Mouse (Mus musculus): Measurements from ENCODE around the gene Stxbp4. TPM values are rescaled to one million over a fixed set of nuclear protein-coding genes. Genes with fewer than 3 reads are reported as not detected.

The Stxbp4 gene
- polyA plus RNA-seq, 1 experiment from 2014 or later, result 12.0 TPM

DNA sequence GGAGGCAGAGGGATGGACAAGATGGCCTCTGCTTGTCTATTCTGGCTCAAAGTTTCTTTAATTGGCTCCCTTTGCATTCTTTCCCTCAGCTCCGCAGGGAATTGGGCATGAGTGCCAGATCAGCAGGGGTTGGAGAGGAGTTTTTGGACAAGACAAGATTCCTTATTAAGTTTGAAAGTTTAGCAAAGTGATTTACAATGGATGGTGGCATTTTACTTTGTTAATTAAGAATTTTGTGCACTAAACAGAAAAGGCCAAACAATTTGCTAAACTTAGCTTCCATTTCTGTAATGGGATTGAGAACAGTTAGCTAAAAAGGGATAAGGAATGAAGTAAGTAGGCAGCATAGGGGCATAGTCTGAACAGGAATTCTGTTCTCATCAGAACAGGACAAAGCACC lies 142.9 kb downstream of the Stxbp4 start:
- Histone ChIP-seq H3K4me2 (no peak overlapping the region), H3K27me3 (replicated peaks) (no peaks in the 10 kb centered on the region), H3K36me3 (peaks cover 21% of the 10 kb centered on the region; the same call in 1 of the 2 replicates), H3K9me3 (no peaks in the 10 kb centered on the region), H3K27ac (replicated peaks) (no peak overlapping the region), H3K4me1 (peaks cover 17% of the 10 kb centered on the region), H3K9ac (no peak overlapping the region), H3K4me3 (no peak overlapping the region)
- 71% methylated on average over 1 of the region's 1 CpGs for WGBS
- ATAC-seq (ENCODE audit: extremely low read depth, insufficient number of reproducible peaks, low FRiP score, low TSS enrichment), result no peak

DNA sequence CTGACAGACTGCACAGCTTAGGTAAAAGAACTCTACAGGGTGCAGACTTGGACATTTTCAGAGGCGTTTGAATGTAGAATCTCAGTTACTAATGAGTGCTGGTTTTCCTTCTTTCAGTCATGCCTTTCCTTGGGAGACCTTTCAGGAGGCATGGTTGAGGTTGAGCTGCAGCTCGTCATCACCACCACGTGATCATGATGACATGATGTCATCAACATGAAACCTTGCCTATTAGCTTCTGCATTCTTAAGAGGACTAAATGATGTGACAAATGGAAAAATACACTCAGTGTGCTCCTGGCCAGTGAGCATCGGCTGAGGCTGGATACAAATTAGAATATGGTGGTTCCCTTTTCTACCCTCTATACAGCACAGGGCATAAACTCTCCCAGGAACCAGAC lies 145.4 kb downstream of the Stxbp4 start:
- ATAC-seq (ENCODE audit: extremely low read depth, insufficient number of reproducible peaks, low FRiP score, low TSS enrichment), result no peak
- H3K27me3 ChIP-seq (replicated peaks), result no peaks in the 10 kb centered on the region
- H3K4me2 ChIP-seq, result no peak overlapping the region
- no peak overlapping the region for H3K27ac ChIP-seq (replicated peaks)
- no peak overlapping the region for H3K4me3 ChIP-seq
- peaks cover 35% of the 10 kb centered on the region for H3K36me3 ChIP-seq
- no peak overlapping the region for H3K9ac ChIP-seq
- peaks cover 8% of the 10 kb centered on the region; the same call in 1 of the 2 replicates for H3K4me1 ChIP-seq
- WGBS, result 67% methylated on average over 4 of the region's 4 CpGs
- no peaks in the 10 kb centered on the region for H3K9me3 ChIP-seq

DNA sequence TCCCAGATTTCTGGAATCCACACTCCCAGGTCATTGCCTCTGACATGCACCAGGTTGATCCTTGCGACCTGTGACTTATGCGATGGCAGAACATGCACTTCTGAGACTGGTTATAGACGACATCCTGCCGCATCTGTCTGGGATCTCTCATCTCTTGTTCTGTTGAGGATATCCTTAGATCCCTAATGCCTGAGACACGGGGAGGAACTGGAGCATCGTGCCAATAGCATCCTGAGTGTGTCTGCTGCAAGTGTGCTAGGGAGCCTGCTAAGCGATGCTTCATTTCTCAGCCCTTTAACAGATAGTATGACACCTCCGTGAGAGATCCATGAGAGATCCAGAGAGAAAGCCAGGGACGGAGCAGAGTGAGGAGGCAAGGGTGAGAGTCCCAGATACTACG lies 148.7 kb downstream of the Stxbp4 start:
- H3K4me3 ChIP-seq, result no peak overlapping the region
- peaks cover 8% of the 10 kb centered on the region; the same call in 1 of the 2 replicates for H3K4me1 ChIP-seq
- H3K9me3 ChIP-seq, result no peaks in the 10 kb centered on the region
- H3K27me3 ChIP-seq (replicated peaks), result no peaks in the 10 kb centered on the region
- ATAC-seq (ENCODE audit: extremely low read depth, insufficient number of reproducible peaks, low FRiP score, low TSS enrichment), result no peak
- H3K36me3 ChIP-seq, result peaks cover 38% of the 10 kb centered on the region
- H3K4me2 ChIP-seq, result no peak overlapping the region
- H3K9ac ChIP-seq, result no peak overlapping the region
- no peak overlapping the region for H3K27ac ChIP-seq (replicated peaks)
- 90% methylated on average over 10 of the region's 10 CpGs for WGBS

DNA sequence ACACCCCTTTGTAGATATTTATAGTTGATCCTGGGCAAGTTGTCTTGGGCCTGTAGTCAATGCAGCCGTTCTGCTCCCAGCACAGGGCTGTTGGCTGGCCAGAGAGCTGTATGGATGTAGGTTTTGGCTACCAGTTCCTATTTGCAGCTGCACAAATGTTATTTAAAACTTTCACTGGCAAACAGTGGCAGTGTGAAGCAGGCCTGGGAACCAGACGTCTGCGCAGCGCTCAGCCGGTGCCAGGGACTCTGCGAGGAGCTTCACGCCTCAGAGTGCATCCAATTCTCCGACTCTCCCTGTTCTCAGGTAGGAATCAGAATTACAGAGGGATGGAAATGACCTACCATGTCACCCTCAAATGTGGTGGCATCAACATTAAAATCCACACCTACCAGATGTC lies 150.2 kb downstream of the Stxbp4 start:
- Histone ChIP-seq H3K9ac (no peak overlapping the region), H3K27ac (replicated peaks) (no peak overlapping the region), H3K36me3 (peaks cover 23% of the 10 kb centered on the region), H3K27me3 (replicated peaks) (no peaks in the 10 kb centered on the region), H3K4me3 (no peak overlapping the region), H3K9me3 (no peaks in the 10 kb centered on the region), H3K4me2 (no peak overlapping the region), H3K4me1 (peaks cover 6% of the 10 kb centered on the region; the same call in 1 of the 2 replicates)
- WGBS, result 88% methylated on average over 8 of the region's 8 CpGs
- ATAC-seq (ENCODE audit: extremely low read depth, insufficient number of reproducible peaks, low FRiP score, low TSS enrichment), result no peak

DNA sequence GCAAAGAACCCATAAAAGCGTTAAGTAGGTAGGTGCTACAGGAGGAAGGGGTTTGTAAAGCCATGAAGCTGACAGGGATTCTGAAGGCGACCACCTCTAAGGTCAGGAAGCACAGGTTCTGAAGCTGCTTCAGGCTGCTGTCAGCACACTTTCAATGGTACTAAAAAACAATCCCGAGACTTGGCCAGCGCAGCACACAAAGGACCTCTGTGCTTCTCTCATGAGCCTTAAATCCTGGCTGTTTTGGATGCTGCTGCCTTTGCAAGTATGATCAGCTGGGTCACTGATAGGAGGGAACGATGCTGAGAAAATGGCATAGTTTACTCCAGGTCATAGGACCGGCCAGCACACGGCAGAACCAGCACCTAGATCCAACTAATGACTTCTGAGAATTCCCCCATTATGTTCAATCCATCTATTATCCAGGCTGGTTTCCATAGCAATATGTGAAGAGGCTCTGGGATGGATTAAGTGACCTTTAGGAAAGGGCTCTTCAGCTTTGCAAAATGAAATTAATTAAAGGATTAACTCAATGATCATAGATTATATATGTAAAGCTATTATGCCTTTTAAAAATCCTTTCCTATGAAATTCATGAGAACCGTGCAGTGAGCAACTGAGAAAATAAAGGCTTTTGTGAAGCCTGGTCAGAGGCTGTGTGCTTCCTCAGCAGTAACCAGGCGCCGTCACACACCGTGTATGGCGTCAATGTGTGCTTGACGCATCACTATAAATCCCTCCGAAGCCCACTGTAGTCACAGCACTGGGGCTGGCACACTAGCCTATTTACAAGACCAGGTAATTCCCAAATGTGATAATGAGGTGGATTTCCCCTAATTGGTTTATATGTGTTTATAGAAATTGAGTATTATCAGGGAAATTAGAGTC lies 152.9 kb downstream of the Stxbp4 start:
- Histone ChIP-seq H3K4me3 (no peak overlapping the region), H3K9ac (no peak overlapping the region), H3K9me3 (no peaks in the 10 kb centered on the region), H3K27me3 (replicated peaks) (no peaks in the 10 kb centered on the region), H3K27ac (replicated peaks) (no peak overlapping the region), H3K4me2 (no peak overlapping the region), H3K4me1 (peaks cover 8% of the 10 kb centered on the region), H3K36me3 (peaks cover 25% of the 10 kb centered on the region)
- 81% methylated on average over 14 of the region's 14 CpGs for WGBS
- ATAC-seq (ENCODE audit: extremely low read depth, insufficient number of reproducible peaks, low FRiP score, low TSS enrichment), result no peak

DNA sequence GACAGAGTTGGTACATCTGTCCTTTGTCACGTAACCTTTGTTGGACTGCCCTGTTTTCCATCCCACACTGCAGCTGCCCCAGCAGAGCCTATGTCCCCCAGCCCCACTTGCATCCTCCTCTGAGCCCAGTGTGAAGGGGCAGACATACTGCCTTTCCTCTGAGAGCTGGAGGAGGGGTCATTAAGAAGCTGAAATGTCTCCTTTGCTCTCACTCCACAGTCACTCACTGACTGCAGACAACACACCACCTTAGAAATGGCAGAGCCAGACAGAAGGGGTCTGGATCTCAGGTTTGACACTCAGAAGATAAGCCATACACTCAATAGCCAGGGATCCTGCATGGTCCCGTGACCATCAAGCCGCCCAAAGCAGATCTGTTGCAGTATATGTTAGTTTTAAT lies 154.1 kb downstream of the Stxbp4 start:
- Histone ChIP-seq H3K4me3 (no peak overlapping the region), H3K36me3 (peaks cover 26% of the 10 kb centered on the region), H3K9me3 (no peaks in the 10 kb centered on the region), H3K27ac (replicated peaks) (no peak overlapping the region), H3K4me1 (peaks cover 8% of the 10 kb centered on the region), H3K27me3 (replicated peaks) (no peaks in the 10 kb centered on the region), H3K4me2 (no peak overlapping the region), H3K9ac (no peak overlapping the region)
- 74% methylated on average over 3 of the region's 3 CpGs for WGBS
- no peak; the same call in 1 of the 2 replicates for ATAC-seq (ENCODE audit: extremely low read depth, insufficient number of reproducible peaks, low FRiP score, low TSS enrichment)

DNA sequence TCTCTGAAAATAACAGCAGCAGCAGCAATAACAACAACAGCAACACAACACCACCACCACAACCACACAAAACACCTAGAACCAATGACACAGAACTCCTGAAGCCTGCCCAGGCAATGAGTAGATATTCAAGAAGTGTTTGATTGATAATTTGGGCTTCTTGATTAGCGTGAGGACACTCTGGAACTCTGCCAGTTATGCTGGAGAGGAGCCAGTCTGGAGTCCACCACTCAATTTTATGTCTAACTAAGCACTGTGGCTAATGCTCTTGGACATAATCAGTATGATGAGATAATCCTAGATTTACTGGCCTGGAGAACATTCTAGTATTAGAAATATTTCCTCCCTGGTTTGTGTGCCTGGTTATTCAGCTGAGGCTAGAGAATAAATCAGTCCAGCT lies 156.1 kb downstream of the Stxbp4 start:
- Histone ChIP-seq H3K27ac (replicated peaks) (no peak overlapping the region), H3K9ac (no peak overlapping the region), H3K4me3 (no peak overlapping the region), H3K9me3 (no peaks in the 10 kb centered on the region), H3K36me3 (peaks cover 11% of the 10 kb centered on the region), H3K4me2 (no peak overlapping the region), H3K4me1 (peaks cover 8% of the 10 kb centered on the region), H3K27me3 (replicated peaks) (no peaks in the 10 kb centered on the region)
- 18% methylated on average over 1 of the region's 1 CpGs for WGBS
- no peak for ATAC-seq (ENCODE audit: extremely low read depth, insufficient number of reproducible peaks, low FRiP score, low TSS enrichment)

DNA sequence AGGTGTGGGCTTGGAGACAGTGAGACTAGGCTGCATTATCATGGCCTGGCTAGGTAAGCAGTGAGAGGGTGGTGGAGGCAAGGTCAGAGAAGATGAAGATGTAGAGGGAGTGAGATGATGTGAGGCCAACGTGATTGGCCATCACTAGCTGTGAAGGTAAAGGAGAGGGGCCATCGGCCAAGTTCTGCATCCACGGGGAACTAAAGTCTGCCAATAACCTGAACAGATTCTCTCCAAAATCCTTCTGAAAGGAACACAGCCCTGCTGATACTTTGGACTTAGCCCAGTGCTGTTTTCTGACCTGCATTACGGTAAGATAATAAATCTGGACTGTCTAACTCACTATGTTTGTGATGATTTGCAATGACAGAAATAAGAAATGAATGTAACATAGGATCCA lies 167.6 kb downstream of the Stxbp4 start:
- Histone ChIP-seq H3K36me3 (no peaks in the 10 kb centered on the region), H3K4me2 (no peak overlapping the region), H3K4me1 (no peaks in the 10 kb centered on the region), H3K27ac (replicated peaks) (no peak overlapping the region), H3K27me3 (replicated peaks) (no peaks in the 10 kb centered on the region), H3K9me3 (no peaks in the 10 kb centered on the region), H3K9ac (no peak overlapping the region), H3K4me3 (no peak overlapping the region)
- 81% methylated on average over 4 of the region's 4 CpGs for WGBS
- no peak for ATAC-seq (ENCODE audit: extremely low read depth, insufficient number of reproducible peaks, low FRiP score, low TSS enrichment)

DNA sequence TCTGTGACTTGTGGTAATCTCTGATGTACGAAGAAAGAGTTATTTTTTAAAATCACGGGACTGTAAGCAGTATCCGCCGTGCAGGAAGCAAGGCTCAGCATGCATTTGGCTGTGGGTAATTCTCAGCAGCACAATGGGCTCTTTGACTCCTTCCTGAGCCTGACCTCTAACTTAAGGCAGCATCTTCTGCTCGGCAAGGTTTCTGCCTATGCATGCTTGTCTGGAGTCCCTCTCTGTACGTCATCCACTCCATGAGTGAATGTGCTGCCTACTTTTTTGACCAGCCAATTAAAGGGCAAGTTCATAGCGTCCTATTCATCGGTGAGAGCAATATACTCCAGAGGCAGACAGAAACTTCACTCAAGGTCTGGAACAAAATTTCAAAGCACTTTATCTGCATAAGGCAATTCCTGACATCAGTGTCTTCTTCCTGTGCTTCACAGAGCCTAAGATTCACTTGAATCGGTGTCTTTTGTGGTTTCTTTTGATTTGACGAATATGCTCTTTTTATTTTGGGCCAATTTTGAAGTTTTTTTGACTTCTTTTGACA lies 173.8 kb downstream of the Stxbp4 start:
- Histone ChIP-seq H3K4me3 (no peak overlapping the region), H3K36me3 (no peaks in the 10 kb centered on the region), H3K27me3 (replicated peaks) (no peaks in the 10 kb centered on the region), H3K9me3 (no peaks in the 10 kb centered on the region), H3K27ac (replicated peaks) (no peak overlapping the region), H3K9ac (no peak overlapping the region), H3K4me2 (no peak overlapping the region), H3K4me1 (no peaks in the 10 kb centered on the region)
- 67% methylated on average over 10 of the region's 10 CpGs for WGBS
- no peak for ATAC-seq (ENCODE audit: extremely low read depth, insufficient number of reproducible peaks, low FRiP score, low TSS enrichment)

DNA sequence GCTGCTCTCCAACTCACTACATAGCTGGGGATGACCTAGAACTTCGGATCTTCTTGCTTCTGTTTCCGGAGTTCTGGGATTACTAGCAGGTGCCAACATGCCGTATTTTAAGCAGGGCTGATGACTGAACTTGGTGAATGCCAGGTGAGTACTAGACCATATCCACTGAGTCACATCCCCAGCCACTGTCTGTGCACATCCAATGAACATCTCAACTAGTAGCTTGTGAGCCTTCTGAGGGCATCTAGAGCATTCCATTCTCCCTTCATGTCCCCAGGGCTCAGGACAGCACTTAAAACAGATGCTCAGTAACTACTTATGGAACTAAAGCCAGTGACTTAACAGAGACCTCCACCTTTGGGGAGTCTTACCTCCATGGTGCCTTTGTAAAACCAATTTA lies 177.4 kb downstream of the Stxbp4 start:
- Histone ChIP-seq H3K27me3 (replicated peaks) (no peaks in the 10 kb centered on the region), H3K9ac (no peak overlapping the region), H3K36me3 (no peaks in the 10 kb centered on the region), H3K27ac (replicated peaks) (no peak overlapping the region), H3K4me1 (no peaks in the 10 kb centered on the region), H3K9me3 (no peaks in the 10 kb centered on the region), H3K4me2 (no peak overlapping the region), H3K4me3 (no peak overlapping the region)
- WGBS, result 87% methylated on average over 3 of the region's 3 CpGs
- ATAC-seq (ENCODE audit: extremely low read depth, insufficient number of reproducible peaks, low FRiP score, low TSS enrichment), result no peak

DNA sequence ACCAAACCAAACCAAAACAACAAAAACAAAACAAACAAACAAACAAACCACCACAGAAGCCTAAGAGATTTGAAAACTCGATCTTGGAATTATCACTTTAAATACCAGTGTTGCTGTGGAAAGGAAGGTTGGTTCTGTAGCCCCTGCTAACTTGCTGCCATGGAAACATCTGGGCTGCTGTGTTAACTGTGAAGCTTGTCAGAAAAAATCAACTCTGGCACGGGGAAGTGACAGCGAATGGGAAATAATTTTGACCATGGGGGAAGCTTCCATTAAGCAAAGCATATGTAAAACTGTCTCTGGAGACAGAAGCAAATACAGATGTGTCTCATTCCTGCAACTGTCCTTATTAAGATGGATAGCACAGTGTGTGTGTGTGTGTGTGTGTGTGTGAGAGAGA lies 185.8 kb downstream of the Stxbp4 start:
- ATAC-seq (ENCODE audit: extremely low read depth, insufficient number of reproducible peaks, low FRiP score, low TSS enrichment), result no peak
- H3K27ac ChIP-seq (replicated peaks), result no peak overlapping the region
- WGBS, result 54% methylated on average over 3 of the region's 3 CpGs
- H3K27me3 ChIP-seq (replicated peaks), result no peaks in the 10 kb centered on the region
- H3K4me3 ChIP-seq, result no peak overlapping the region
- no peak overlapping the region for H3K9ac ChIP-seq
- H3K36me3 ChIP-seq, result no peaks in the 10 kb centered on the region
- H3K9me3 ChIP-seq, result no peaks in the 10 kb centered on the region
- H3K4me2 ChIP-seq, result no peak overlapping the region
- no peaks in the 10 kb centered on the region for H3K4me1 ChIP-seq

DNA sequence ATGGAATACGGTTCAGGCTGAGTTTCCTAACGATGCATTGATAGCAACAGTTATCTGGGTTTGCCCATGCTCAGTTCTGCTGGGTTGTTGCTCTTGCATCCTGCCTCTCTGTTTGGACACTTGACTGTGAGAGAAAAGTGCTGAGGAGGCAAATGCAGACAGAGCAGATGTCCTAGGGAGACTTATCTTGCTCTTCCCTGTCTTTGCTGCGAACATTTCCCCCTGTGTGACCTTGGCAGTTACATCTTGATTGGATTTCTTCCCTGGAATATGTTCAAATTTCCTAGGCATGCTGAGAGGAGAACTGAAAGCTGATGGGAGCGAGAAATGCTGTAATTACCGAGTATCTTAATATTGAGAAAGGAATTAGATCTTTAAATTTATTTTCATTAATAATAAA lies 186.4 kb downstream of the Stxbp4 start:
- no peak overlapping the region for H3K4me2 ChIP-seq
- ATAC-seq (ENCODE audit: extremely low read depth, insufficient number of reproducible peaks, low FRiP score, low TSS enrichment), result no peak
- no peak overlapping the region for H3K27ac ChIP-seq (replicated peaks)
- H3K4me1 ChIP-seq, result no peaks in the 10 kb centered on the region
- no peaks in the 10 kb centered on the region for H3K27me3 ChIP-seq (replicated peaks)
- H3K9me3 ChIP-seq, result no peaks in the 10 kb centered on the region
- WGBS, result 57% methylated on average over 5 of the region's 5 CpGs
- H3K4me3 ChIP-seq, result no peak overlapping the region
- H3K9ac ChIP-seq, result no peak overlapping the region
- H3K36me3 ChIP-seq, result no peaks in the 10 kb centered on the region

Measured in heart, embryonic 13.5 days (tissue).